Mouse (Mus musculus) cortical plate, adult 2 months (tissue): ENCODE measurements around the gene Cuta.

Experiments
- CTCF ChIP-seq: fragments of 200-500 bp; IDR thresholded peaks from 2 replicates; pipeline ENCODE4 v1.5.1; 2011; ENCODE audit warnings: mild to moderate bottlenecking, control low read depth, low read length; ENCODE audit not compliant: insufficient read depth; ENCODE audit errors: extremely low read depth
- POLR2A ChIP-seq: fragments of 200-500 bp; IDR thresholded peaks from 2 replicates; pipeline ENCODE4 v1.6.1; 2011; ENCODE audit warnings: mild to moderate bottlenecking, low read length, control low read depth; ENCODE audit not compliant: insufficient read depth; ENCODE audit errors: extremely low read depth

- TF ChIP-seq POLR2A (no peak), CTCF (no peak)
These were observed 638 bp downstream of the Cuta start for GRCm38 (mm10) chr17:26938731-26939130.
